Mouse (Mus musculus) forebrain, embryonic 12.5 days (tissue): ENCODE data around the gene Ctc1. TPM values are rescaled to one million over a fixed set of nuclear protein-coding genes. Genes with fewer than 3 reads are reported as not detected.

Source experiments
- ATAC-seq: fragments of 200-750 bp; cut with Nextera tagmentation; 2 replicates; pipeline ENCODE4 v1.8.0; 2017; ENCODE audit warnings: moderate TSS enrichment; ENCODE audit not compliant: low FRiP score
- H3K27ac ChIP-seq: fragments of 300-500 bp; sonication (generic); 2 replicates; pipeline ENCODE4 v1.5.1; 2016; ENCODE audit warnings: mild to moderate bottlenecking
- H3K27me3 ChIP-seq: fragments of 300-500 bp; sonication (generic); 2 replicates; pipeline ENCODE4 v1.6.1; 2016; ENCODE audit warnings: mild to moderate bottlenecking
- H3K36me3 ChIP-seq: fragments of 300-500 bp; sonication (generic); replicated peaks from 2 replicates; pipeline ENCODE4 v1.6.1; 2016; ENCODE audit warnings: mild to moderate bottlenecking
- H3K4me1 ChIP-seq: fragments of 300-500 bp; sonication (generic); 2 replicates; pipeline ENCODE4 v1.6.1; 2016
- H3K4me2 ChIP-seq: fragments of 300-500 bp; sonication (generic); 2 replicates; pipeline ENCODE4 v1.6.1; 2016; ENCODE audit warnings: mild to moderate bottlenecking, moderate library complexity
- H3K4me3 ChIP-seq: fragments of 300-500 bp; sonication (generic); replicated peaks from 2 replicates; pipeline ENCODE4 v1.5.1; 2016; ENCODE audit warnings: mild to moderate bottlenecking
- H3K9ac ChIP-seq: fragments of 300-500 bp; sonication (generic); 2 replicates; pipeline ENCODE4 v1.6.1; 2016; ENCODE audit warnings: mild to moderate bottlenecking
- H3K9me3 ChIP-seq: fragments of 300-500 bp; sonication (generic); 2 replicates; pipeline ENCODE4 v1.6.1; 2016
- WGBS: fragments of 180-500 bp; shearing (Covaris S2); methylation state at CpG from one replicate; pipeline ENCODE4 v1.1.7; 2016; 5-methylcytosine and 5-hydroxymethylcytosine counted together
- polyA plus RNA-seq: library from polyadenylated mRNA; unstranded; fragments of >200 nt; fragmentation: Nextera tagmentation; extraction: Ambion mirVana; gene quantifications from 2 replicates; pipeline ENCODE4 v1.2.1, GENCODE M21; 2016

Gene Ctc1
- polyA plus RNA-seq, 1 experiment from 2014 or later: 71.0 TPM

DNA sequence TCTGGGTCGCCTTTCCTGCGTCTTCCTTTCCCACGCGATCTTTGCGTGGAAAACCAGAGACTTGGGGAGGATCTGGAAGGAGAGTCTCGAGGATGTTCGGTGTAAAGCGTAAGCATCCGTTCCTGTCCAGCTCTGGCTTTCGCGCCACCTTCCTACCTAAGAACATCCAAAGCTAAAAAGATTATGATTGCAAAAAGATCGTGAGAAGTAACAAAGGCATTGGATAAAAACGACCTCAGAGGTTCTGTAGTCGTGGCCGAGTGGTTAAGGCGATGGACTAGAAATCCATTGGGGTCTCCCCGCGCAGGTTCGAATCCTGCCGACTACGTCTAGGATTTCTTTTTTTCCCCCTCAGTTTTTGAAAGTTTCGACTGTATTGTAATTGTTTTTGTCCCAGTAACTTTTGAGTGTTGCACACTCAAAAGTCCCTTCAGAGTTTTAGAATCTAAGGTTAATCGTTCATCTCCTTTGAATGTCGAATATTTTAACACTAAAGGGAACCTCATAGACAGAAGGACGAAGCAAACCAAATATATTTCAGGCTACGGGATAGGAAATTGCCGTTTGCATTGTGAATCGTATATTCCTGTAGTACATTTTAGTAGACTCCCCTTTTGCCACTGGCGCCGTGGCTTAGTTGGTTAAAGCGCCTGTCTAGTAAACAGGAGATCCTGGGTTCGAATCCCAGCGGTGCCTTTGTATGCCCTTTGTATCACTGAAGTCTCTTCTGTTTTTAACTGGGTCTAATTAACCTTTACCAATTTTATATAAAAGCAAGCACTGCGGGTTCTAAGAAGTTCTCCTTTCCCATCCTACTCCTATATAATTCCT, 21.7 kb downstream of the Ctc1 start:
- Histone ChIP-seq H3K36me3 (peaks cover 37% of the 10 kb centered on the region), H3K4me2 (peak overlapping the region; percentile 53), H3K9ac (peak overlapping the region; percentile 57), H3K27me3 (no peaks in the 10 kb centered on the region), H3K4me3 (peak overlapping the region; percentile 55), H3K27ac (peak overlapping the region; percentile 84), H3K4me1 (peaks cover 28% of the 10 kb centered on the region), H3K9me3 (no peaks in the 10 kb centered on the region)
- under 1% methylated on average over 34 of the region's 34 CpGs for WGBS
- peak; percentile 24; the same call in 1 of the 2 replicates for ATAC-seq

- Histone ChIP-seq H3K9ac (no peak overlapping the region), H3K36me3 (peaks cover 29% of the 10 kb centered on the region), H3K4me3 (no peak overlapping the region; the same call in 1 of the 2 replicates), H3K4me2 (no peak overlapping the region), H3K4me1 (peaks cover 28% of the 10 kb centered on the region), H3K27me3 (no peaks in the 10 kb centered on the region), H3K27ac (no peak overlapping the region), H3K9me3 (no peaks in the 10 kb centered on the region)
- 73% methylated on average over 5 of the region's 5 CpGs for WGBS
- ATAC-seq: no peak
These were observed 22.5 kb downstream of the Ctc1 start for GRCm38 (mm10) chr11:69038173-69038572.

GRCm38 (mm10) chr11:69045531-69046394, 30.1 kb downstream of the Ctc1 start, which contains the start of gene Aurkb:
TSS of gene Aurkb (plus strand) at chr11:69045647.
- peak within 1 kb of the TSS; percentile 75 for H3K4me2 ChIP-seq
- H3K27ac ChIP-seq: peak within 1 kb of the TSS; percentile 89
- 1% methylated on average over 48 of the region's 54 CpGs for WGBS
- peak; percentile 79 for ATAC-seq
- peak within 1 kb of the TSS; percentile 75 for H3K4me3 ChIP-seq
- peak within 1 kb of the TSS; percentile 84 for H3K9ac ChIP-seq
- H3K36me3 ChIP-seq: peaks cover 34% of the 10 kb centered on the region
- H3K9me3 ChIP-seq: no peaks in the 10 kb centered on the region
- H3K4me1 ChIP-seq: peaks cover 36% of the 10 kb centered on the region
- H3K27me3 ChIP-seq: no peaks in the 10 kb centered on the region

DNA sequence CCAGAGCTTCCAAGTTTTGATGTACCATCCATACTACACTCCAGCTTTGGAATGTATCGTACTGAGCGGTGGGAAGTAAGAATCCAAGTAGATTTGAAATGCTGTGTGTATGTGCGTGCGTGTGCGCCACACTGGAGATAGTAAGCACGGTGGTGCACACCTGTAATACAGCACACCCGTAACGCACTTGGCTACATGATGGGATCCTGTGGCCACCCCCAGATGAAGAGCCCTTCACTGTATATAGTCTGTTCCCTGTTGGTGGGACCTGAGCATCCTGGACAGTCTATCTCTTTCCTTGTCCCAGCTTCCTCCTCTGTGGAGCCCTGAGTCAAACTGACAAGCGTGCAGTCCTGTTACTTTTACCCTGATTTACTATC, 30.7 kb downstream of the Ctc1 start:
- Histone ChIP-seq H3K9ac (peak overlapping the region; percentile 84), H3K27me3 (no peaks in the 10 kb centered on the region), H3K4me3 (peak overlapping the region; percentile 75), H3K27ac (0 out of 2 replicates have a peak overlapping the region, but pooled peaks have one; percentile 5), H3K4me2 (peak overlapping the region; percentile 75), H3K4me1 (peaks cover 39% of the 10 kb centered on the region), H3K9me3 (no peaks in the 10 kb centered on the region), H3K36me3 (peaks cover 39% of the 10 kb centered on the region)
- ATAC-seq: no peak
- 23% methylated on average over 9 of the region's 9 CpGs for WGBS

DNA sequence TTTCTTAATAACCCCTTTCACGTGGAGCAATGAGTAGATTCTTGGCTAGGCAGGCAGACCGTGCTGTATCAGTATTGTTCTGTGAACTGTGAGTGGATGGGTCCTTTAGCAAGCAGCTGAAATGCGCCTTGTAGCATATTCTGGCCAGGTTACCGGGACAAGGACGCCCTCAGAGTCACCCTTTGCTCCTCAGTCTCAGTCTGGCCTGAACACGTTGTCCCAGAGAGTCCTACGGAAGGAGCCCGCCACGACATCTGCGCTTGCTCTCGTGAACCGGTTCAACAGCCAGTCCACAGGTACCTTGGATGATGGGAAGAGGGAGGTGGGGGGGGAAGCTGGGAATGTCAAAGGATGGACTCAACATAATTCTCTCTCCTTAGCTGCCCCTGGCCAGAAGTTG, 31.9 kb downstream of the Ctc1 start:
- H3K4me3 ChIP-seq: peak overlapping the region; percentile 75
- ATAC-seq: no peak
- peaks cover 39% of the 10 kb centered on the region for H3K4me1 ChIP-seq
- peak overlapping the region; percentile 17 for H3K9ac ChIP-seq
- WGBS: 94% methylated on average over 12 of the region's 12 CpGs
- no peak overlapping the region for H3K27ac ChIP-seq
- no peaks in the 10 kb centered on the region for H3K27me3 ChIP-seq
- peaks cover 44% of the 10 kb centered on the region for H3K36me3 ChIP-seq
- H3K4me2 ChIP-seq: peak overlapping the region; percentile 75
- H3K9me3 ChIP-seq: no peaks in the 10 kb centered on the region

DNA sequence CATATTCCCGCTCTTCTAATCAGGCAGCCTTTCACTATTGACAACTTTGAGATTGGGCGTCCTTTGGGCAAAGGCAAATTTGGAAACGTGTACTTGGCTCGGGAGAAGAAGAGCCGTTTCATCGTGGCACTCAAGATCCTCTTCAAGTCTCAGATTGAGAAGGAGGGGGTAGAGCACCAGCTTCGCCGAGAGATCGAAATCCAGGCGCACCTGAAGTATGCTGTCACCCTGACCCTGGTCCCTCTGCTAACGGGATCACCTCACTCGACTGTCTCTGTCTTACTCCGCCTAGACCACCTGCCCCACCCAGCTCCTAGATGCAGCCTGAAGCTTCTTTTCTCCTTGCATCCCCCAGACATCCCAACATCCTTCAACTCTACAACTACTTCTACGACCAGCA, 32.4 kb downstream of the Ctc1 start:
- no peak overlapping the region for H3K9ac ChIP-seq
- WGBS: 93% methylated on average over 14 of the region's 14 CpGs
- no peak overlapping the region for H3K27ac ChIP-seq
- no peaks in the 10 kb centered on the region for H3K27me3 ChIP-seq
- no peak for ATAC-seq
- 0 out of 2 replicates have a peak overlapping the region, but pooled peaks have one; percentile 75 for H3K4me2 ChIP-seq
- peaks cover 39% of the 10 kb centered on the region for H3K4me1 ChIP-seq
- no peak overlapping the region for H3K4me3 ChIP-seq
- no peaks in the 10 kb centered on the region for H3K9me3 ChIP-seq
- H3K36me3 ChIP-seq: peaks cover 46% of the 10 kb centered on the region

DNA sequence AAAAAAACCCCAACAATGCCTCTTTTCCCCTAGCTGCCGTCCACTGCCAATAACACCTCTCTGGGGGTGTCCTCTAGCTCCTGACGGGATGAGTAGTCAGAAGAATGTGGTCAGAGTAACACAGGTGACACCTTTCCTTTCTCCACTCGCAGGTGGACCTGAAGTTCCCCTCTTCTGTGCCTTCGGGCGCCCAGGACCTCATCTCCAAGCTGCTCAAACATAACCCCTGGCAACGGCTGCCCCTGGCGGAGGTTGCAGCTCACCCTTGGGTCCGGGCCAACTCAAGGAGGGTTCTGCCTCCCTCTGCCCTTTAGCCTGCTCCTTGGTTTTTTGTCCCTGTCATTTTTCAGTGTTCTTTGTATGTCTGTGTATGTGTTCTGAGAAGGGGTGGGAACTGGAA, 35.0 kb downstream of the Ctc1 start:
- peaks cover 59% of the 10 kb centered on the region for H3K36me3 ChIP-seq
- 85% methylated on average over 8 of the region's 8 CpGs for WGBS
- H3K9me3 ChIP-seq: no peaks in the 10 kb centered on the region
- peaks cover 39% of the 10 kb centered on the region for H3K4me1 ChIP-seq
- H3K27ac ChIP-seq: no peak overlapping the region
- no peak overlapping the region for H3K4me3 ChIP-seq
- ATAC-seq: no peak
- no peak overlapping the region for H3K4me2 ChIP-seq
- H3K9ac ChIP-seq: no peak overlapping the region
- H3K27me3 ChIP-seq: no peaks in the 10 kb centered on the region

DNA sequence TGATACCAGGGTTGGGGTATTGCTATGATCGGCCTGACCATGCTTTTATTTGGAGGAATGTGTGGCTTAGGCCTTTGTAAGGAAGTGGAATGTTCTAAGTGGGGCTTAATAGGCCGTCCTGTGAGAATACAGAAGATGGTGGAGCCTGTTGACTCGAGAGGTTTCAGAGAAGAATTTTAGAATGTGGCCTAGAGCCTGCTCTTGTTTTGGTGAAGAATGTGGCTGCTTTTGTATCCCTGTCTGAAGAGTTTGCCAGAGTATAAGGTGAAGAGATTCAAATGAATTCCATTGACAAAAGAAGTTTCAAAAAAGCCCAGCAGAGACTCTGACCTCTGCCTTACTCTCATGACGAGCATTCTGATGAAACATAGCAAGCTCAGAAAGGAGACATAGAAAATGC, 36.1 kb downstream of the Ctc1 start:
- Histone ChIP-seq H3K4me3 (no peak overlapping the region), H3K27me3 (no peaks in the 10 kb centered on the region), H3K4me1 (peaks cover 32% of the 10 kb centered on the region), H3K27ac (no peak overlapping the region), H3K9me3 (no peaks in the 10 kb centered on the region), H3K9ac (no peak overlapping the region), H3K4me2 (no peak overlapping the region), H3K36me3 (peaks cover 59% of the 10 kb centered on the region)
- WGBS: 50% methylated on average over 4 of the region's 4 CpGs
- ATAC-seq: no peak

GRCm38 (mm10) chr11:69052824-69053421, 37.2 kb downstream of the Ctc1 start:
- WGBS: 91% methylated on average over 2 of the region's 2 CpGs
- Histone ChIP-seq H3K27me3 (no peaks in the 10 kb centered on the region), H3K27ac (no peak overlapping the region), H3K4me1 (peaks cover 21% of the 10 kb centered on the region), H3K9me3 (no peaks in the 10 kb centered on the region), H3K4me3 (no peak overlapping the region), H3K9ac (no peak overlapping the region), H3K4me2 (no peak overlapping the region), H3K36me3 (peaks cover 52% of the 10 kb centered on the region)
- ATAC-seq: no peak

DNA sequence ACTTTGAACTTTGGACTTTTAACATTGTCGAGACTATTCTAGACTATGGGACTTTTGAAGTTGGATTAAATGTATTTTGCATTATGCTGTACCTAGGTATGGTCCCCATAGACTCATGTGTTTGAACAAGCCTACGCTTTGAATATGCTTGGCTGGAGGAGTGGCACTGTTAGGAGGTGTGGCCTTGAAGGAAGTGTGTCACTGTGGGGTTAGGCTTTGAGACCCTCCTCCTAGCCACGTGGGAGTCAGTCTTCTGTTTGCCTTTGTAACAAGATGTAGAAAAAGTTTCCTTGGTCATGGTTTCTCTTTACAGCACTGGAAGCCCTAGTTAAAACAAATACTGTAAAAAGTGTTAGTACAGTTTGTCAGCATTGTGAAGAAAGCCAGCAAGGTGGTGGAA, 38.1 kb downstream of the Ctc1 start:
- Histone ChIP-seq H3K9ac (no peak overlapping the region), H3K4me3 (no peak overlapping the region), H3K27me3 (no peaks in the 10 kb centered on the region), H3K27ac (no peak overlapping the region), H3K36me3 (peaks cover 43% of the 10 kb centered on the region), H3K4me2 (no peak overlapping the region), H3K4me1 (peaks cover 19% of the 10 kb centered on the region), H3K9me3 (no peaks in the 10 kb centered on the region)
- no peak for ATAC-seq
- 73% methylated on average over 3 of the region's 3 CpGs for WGBS

DNA sequence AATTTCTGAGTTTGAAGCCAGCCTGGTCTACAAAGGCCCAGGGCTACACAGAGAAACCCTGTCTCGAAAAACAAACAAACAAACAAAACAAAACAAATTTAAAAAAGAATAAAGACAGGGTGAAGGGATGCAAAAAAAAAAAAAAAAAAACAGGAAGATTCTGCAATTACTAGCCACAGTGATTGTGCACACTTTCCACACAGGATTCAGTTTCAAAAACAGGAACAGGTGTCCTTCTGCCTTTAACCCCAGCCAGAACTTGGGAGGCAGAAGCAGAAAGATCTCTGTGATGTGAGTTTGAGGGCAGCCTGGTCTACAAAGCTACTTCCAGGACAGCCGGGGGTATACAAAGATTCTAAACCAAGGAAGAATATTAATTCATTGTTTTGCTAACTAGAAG, 42.6 kb downstream of the Ctc1 start:
- Histone ChIP-seq H3K9ac (peak overlapping the region; percentile 66), H3K4me1 (peaks cover 22% of the 10 kb centered on the region), H3K36me3 (peaks cover 12% of the 10 kb centered on the region), H3K27me3 (no peaks in the 10 kb centered on the region; the same call in 1 of the 2 replicates), H3K9me3 (no peaks in the 10 kb centered on the region), H3K4me3 (peak overlapping the region; percentile 90), H3K27ac (peak overlapping the region; percentile 82; the same call in 1 of the 2 replicates), H3K4me2 (peak overlapping the region; percentile 98)
- 72% methylated on average over 2 of the region's 2 CpGs for WGBS
- ATAC-seq: no peak
